Mouse (Mus musculus) erythroblast, embryonic 14.5 days (primary cell): ENCODE results near the gene Tbc1d10b.

Experiments
- GATA1 ChIP-seq: IDR thresholded peaks from 2 replicates; pipeline ENCODE4 v1.6.1; 2012; ENCODE audit warnings: low read length, inconsistent platforms, mixed read lengths
- TAL1 ChIP-seq: IDR thresholded peaks from 3 replicates; pipeline ENCODE4 v1.6.1; 2012; ENCODE audit warnings: low read length, inconsistent platforms, mixed read lengths

DNA sequence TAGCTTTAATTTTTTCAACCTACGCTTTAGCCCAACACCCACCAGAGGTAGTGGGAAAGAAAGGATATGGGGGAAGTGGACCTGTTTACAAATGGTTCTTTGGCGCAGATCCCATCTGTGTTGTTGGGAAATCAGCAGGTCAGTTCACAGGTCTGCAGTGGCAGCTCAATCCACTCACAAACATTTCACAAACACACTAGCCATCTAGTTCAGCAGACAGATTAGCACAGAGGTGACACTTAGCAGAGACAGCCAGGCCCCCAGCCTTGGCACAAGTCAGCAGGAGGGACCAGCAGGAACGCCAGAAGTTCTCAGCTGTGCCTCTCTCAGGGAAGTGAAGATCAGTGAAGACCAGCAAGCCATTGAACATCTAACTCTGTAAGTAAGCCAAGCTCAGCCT lies 60.4 kb downstream of the Tbc1d10b start:
- TF ChIP-seq TAL1 (no peak), GATA1 (no peak)
